Mouse (Mus musculus): ENCODE measurements around the gene Rangrf. TPM values are rescaled to one million over a fixed set of nuclear protein-coding genes. Genes with fewer than 3 reads are reported as not detected.
"Not testable (repeated sequence)": the region's sequence is repeated elsewhere in the genome, so short reads cannot be mapped to it uniquely, and the experiment has no call there.

Gene Rangrf
- 31.8 and 39.0 TPM in 2 replicates for polyA plus RNA-seq (2012; rRNA removed)

GRCm38 (mm10) chr11:68975085-68975484 lies at the start of gene Rangrf:
Gene Rangrf, minus strand, starts transcription at chr11:68975185.
- no peak for DNase-seq (ENCODE audit: low spot score)

- DNase-seq (ENCODE audit: low spot score): no peak
Observed at GRCm38 (mm10) chr11:69020691-69021090, 45.7 kb upstream of the Rangrf start.

- no peak for DNase-seq (ENCODE audit: low spot score)
Observed at GRCm38 (mm10) chr11:69016755-69017154, 41.8 kb upstream of the Rangrf start.

GRCm38 (mm10) chr11:69015644-69016441 lies 40.9 kb upstream of the Rangrf start, which contains the start of gene Ctc1:
Gene Ctc1, plus strand, starts transcription at chr11:69015911.
- DNase-seq (ENCODE audit: low spot score): peak; percentile 74

- DNase-seq (ENCODE audit: low spot score): peak; percentile 52
Observed at GRCm38 (mm10) chr11:69012071-69012601, 37.2 kb upstream of the Rangrf start.

GRCm38 (mm10) chr11:69011445-69011844 lies 36.5 kb upstream of the Rangrf start:
- DNase-seq (ENCODE audit: low spot score): not testable (repeated sequence)

- no peak for DNase-seq (ENCODE audit: low spot score)
Observed at GRCm38 (mm10) chr11:69010400-69011323, 35.7 kb upstream of the Rangrf start.

GRCm38 (mm10) chr11:69009508-69009907 lies 34.5 kb upstream of the Rangrf start:
- DNase-seq (ENCODE audit: low spot score): no peak

GRCm38 (mm10) chr11:69008182-69009121 lies 33.5 kb upstream of the Rangrf start, which contains the start of gene Pfas:
Gene Pfas, minus strand, starts transcription at chr11:69008460.
- peak; percentile 76 for DNase-seq (ENCODE audit: low spot score)

GRCm38 (mm10) chr11:69006575-69006974 lies 31.6 kb upstream of the Rangrf start:
- DNase-seq (ENCODE audit: low spot score): not testable (repeated sequence)

GRCm38 (mm10) chr11:69005193-69005592 lies 30.2 kb upstream of the Rangrf start:
- DNase-seq (ENCODE audit: low spot score): no peak

- no peak for DNase-seq (ENCODE audit: low spot score)
Observed at GRCm38 (mm10) chr11:69003592-69003991, 28.6 kb upstream of the Rangrf start.

GRCm38 (mm10) chr11:69002782-69003181 lies 27.8 kb upstream of the Rangrf start:
- not testable (repeated sequence) for DNase-seq (ENCODE audit: low spot score)

- DNase-seq (ENCODE audit: low spot score): no peak
Observed at GRCm38 (mm10) chr11:68997080-68997479, 22.1 kb upstream of the Rangrf start.

- DNase-seq (ENCODE audit: low spot score): no peak
Observed at GRCm38 (mm10) chr11:68994377-68994776, 19.4 kb upstream of the Rangrf start.

- no peak for DNase-seq (ENCODE audit: low spot score)
Observed at GRCm38 (mm10) chr11:68993122-68993521, 18.1 kb upstream of the Rangrf start.

GRCm38 (mm10) chr11:68988341-68988740 lies 13.4 kb upstream of the Rangrf start:
- no peak for DNase-seq (ENCODE audit: low spot score)

GRCm38 (mm10) chr11:68987365-68987882 lies 12.4 kb upstream of the Rangrf start:
- no peak for DNase-seq (ENCODE audit: low spot score)

GRCm38 (mm10) chr11:68982639-68983369 lies 7.8 kb upstream of the Rangrf start:
- DNase-seq (ENCODE audit: low spot score): peak; percentile 63

- DNase-seq (ENCODE audit: low spot score): no peak
Observed at GRCm38 (mm10) chr11:68980919-68981318, 5.9 kb upstream of the Rangrf start.

Measured in urinary bladder, adult 2 months (tissue).